Mouse (Mus musculus) liver, embryonic 14.5 days (tissue): ENCODE measurements at regions not wholly inside any gene's neighbourhood (a gene's known extent, or its start where the extent isn't known, plus 50 kb on each side); places are given as distances from the start of the nearest gene placed in this dataset.

Source experiments
- ATAC-seq: fragments of 200-750 bp; cut with Nextera tagmentation; 2 replicates; pipeline ENCODE4 v1.8.0; 2017; ENCODE audit warnings: moderate number of reproducible peaks, mild to moderate bottlenecking, moderate library complexity; ENCODE audit not compliant: insufficient read depth
- DNase-seq, 3 experiments: peaks; one replicate each; pipeline ENCODE4 v3.0.0-alpha.2; 2012 to 2013; ENCODE audit warnings: low read depth in 3 of 3, low spot score in 3 of 3
- H3K27ac ChIP-seq: fragments of 300-500 bp; sonication (generic); 2 replicates; pipeline ENCODE4 v1.5.1; 2014; ENCODE audit warnings: moderate library complexity, mild to moderate bottlenecking, control low read depth, inconsistent platforms
- H3K27me3 ChIP-seq: fragments of 300-500 bp; sonication (generic); 2 replicates; pipeline ENCODE4 v1.6.1; 2014; ENCODE audit warnings: mild to moderate bottlenecking, low read length, moderate library complexity; ENCODE audit not compliant: control insufficient read depth, insufficient read depth
- H3K36me3 ChIP-seq: fragments of 300-500 bp; sonication (generic); replicated peaks from 2 replicates; pipeline ENCODE4 v1.6.1; 2014; ENCODE audit warnings: low read depth; ENCODE audit not compliant: control insufficient read depth, insufficient read depth
- H3K4me1 ChIP-seq, 2 experiments: fragments of 200-500 bp in 1 of 2; fragments of 300-500 bp in 1 of 2; sonication (generic) in 1 of 2; replicated peaks; 2 replicates each; pipeline ENCODE4 v1.6.1; 2012 to 2014; ENCODE audit warnings: antibody characterized with exemption in 1 of 2, inconsistent platforms in 1 of 2, low read length in 1 of 2; ENCODE audit not compliant: control insufficient read depth in 2 of 2, insufficient read depth in 2 of 2
- H3K4me2 ChIP-seq: fragments of 300-500 bp; sonication (generic); 2 replicates; pipeline ENCODE4 v1.6.1; 2014; ENCODE audit warnings: low read depth, mild to moderate bottlenecking, control low read depth, moderate library complexity
- H3K4me3 ChIP-seq, 2 experiments: fragments of 200-500 bp in 1 of 2; fragments of 300-500 bp in 1 of 2; sonication (generic) in 1 of 2; 2 replicates each; pipeline ENCODE4 v1.5.1; 2012 to 2014; ENCODE audit warnings: low read depth in 2 of 2, low read length in 2 of 2, mild to moderate bottlenecking in 2 of 2, control low read depth in 1 of 2, inconsistent platforms in 1 of 2, moderate library complexity in 1 of 2; ENCODE audit not compliant: insufficient read depth in 1 of 2
- H3K9ac ChIP-seq: fragments of 300-500 bp; sonication (generic); replicated peaks from 2 replicates; pipeline ENCODE4 v1.6.1; 2014; ENCODE audit warnings: mild to moderate bottlenecking, control low read depth, moderate library complexity
- H3K9me3 ChIP-seq: fragments of 300-500 bp; sonication (generic); 2 replicates; pipeline ENCODE4 v1.6.1; 2016; ENCODE audit warnings: low read length, mixed read lengths; ENCODE audit not compliant: control insufficient read depth
- CTCF ChIP-seq: IDR thresholded peaks from 2 replicates; pipeline ENCODE4 v1.5.1; 2016; ENCODE audit warnings: antibody characterized with exemption, low read depth, control low read depth
- EP300 ChIP-seq: IDR thresholded peaks from 2 replicates; pipeline ENCODE4 v1.6.1; 2016; ENCODE audit warnings: antibody characterized with exemption, low read depth
- WGBS: fragments of 180-500 bp; shearing (Covaris S2); extraction: QIAGEN DNeasy Blood & Tissue Kit; methylation state at CpG from one replicate; pipeline ENCODE4 v1.1.7; 2014; ENCODE audit not compliant: insufficient replicate concordance; 5-methylcytosine and 5-hydroxymethylcytosine counted together

DNA sequence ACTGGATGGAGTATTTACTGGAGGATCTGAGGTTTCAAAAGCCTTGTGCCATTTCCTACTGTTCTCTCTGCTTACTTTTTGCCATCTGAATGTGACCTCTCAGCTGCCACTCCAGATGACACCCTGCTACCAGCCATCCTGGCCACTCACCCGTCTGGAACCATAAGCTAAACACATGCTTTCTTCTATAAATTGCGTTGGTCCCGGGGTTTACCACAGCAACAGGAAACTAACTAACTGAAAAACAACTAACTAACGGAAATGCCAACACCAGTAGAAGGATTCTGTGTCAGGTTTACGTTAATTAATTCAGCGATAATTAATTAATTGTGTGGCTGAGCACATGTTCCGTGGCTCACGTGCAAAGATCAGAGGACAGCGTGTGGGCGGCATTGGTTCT lies 169.8 kb upstream of the Zfp618 start:
- Histone ChIP-seq H3K4me1 (no peaks in the 10 kb centered on the region), H3K27me3 (no peaks in the 10 kb centered on the region), H3K36me3 (no peaks in the 10 kb centered on the region), H3K9me3 (no peaks in the 10 kb centered on the region), H3K9ac (no peak overlapping the region), H3K4me2 (no peak overlapping the region), H3K27ac (no peak overlapping the region), H3K4me3 (no peak overlapping the region)
- 53% methylated on average over 10 of the region's 10 CpGs for WGBS
- ATAC-seq (no peak), DNase-seq (no peak)
- no peak for TF ChIP-seq CTCF
- TF ChIP-seq EP300: no peak

- WGBS: 58% methylated on average over 4 of the region's 4 CpGs
Observed at GRCm38 (mm10) chr4:62799923-62800322, 165.4 kb upstream of the Zfp618 start.

DNA sequence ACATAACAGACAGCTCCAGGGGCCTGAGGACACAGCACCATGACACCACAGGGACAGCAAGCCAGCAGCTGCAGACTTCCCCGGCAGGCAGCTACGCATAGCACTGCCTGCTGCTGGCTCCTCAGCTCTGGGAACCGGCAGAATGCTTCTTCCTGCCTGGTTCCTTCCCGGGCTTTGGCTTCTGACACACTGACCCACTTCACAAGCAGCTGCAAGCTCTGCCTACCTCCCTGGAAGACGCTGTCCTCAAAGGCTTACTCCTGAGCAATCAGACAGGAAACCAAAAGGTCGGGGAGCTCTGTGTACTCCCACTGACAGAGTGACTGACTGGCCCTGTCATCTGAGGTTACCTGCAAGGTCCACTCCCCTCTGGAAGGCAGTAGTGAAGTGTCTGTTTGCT lies 159.5 kb upstream of the Zfp618 start:
- no peak overlapping the region for H3K9ac ChIP-seq
- H3K36me3 ChIP-seq: no peaks in the 10 kb centered on the region
- 4% methylated on average over 6 of the region's 6 CpGs for WGBS
- no peaks in the 10 kb centered on the region for H3K9me3 ChIP-seq
- no peak for DNase-seq
- no peak overlapping the region for H3K4me2 ChIP-seq
- H3K27me3 ChIP-seq: no peaks in the 10 kb centered on the region
- H3K4me3 ChIP-seq: no peak overlapping the region
- TF ChIP-seq CTCF: no peak
- TF ChIP-seq EP300: no peak
- no peak overlapping the region for H3K27ac ChIP-seq
- ATAC-seq: no peak
- peaks cover 0 to 8% of the 10 kb centered on the region in 2 experiments; a peak in 2 of 4 replicates for H3K4me1 ChIP-seq

More at GRCm38 (mm10) chr4:62799923-62800322, 165.4 kb upstream of the Zfp618 start:
- Histone ChIP-seq H3K4me2 (no peak overlapping the region), H3K4me3 (no peak overlapping the region), H3K4me1 (no peaks in the 10 kb centered on the region), H3K27me3 (no peaks in the 10 kb centered on the region), H3K27ac (no peak overlapping the region), H3K36me3 (no peaks in the 10 kb centered on the region), H3K9me3 (no peaks in the 10 kb centered on the region), H3K9ac (no peak overlapping the region)
- TF ChIP-seq CTCF: no peak
- TF ChIP-seq EP300: no peak
- DNase-seq: no peak
- ATAC-seq: no peak

GRCm38 (mm10) chr4:62806786-62807185 lies 158.6 kb upstream of the Zfp618 start:
- Histone ChIP-seq H3K27ac (no peak overlapping the region), H3K36me3 (no peaks in the 10 kb centered on the region), H3K4me3 (no peak overlapping the region), H3K4me1 (peaks cover 0 to 8% of the 10 kb centered on the region in 2 experiments; a peak in 2 of 4 replicates), H3K9ac (no peak overlapping the region), H3K9me3 (no peaks in the 10 kb centered on the region), H3K27me3 (no peaks in the 10 kb centered on the region), H3K4me2 (no peak overlapping the region)
- no peak for ATAC-seq
- no peak for TF ChIP-seq CTCF
- TF ChIP-seq EP300: no peak
- WGBS: 3% methylated on average over 2 of the region's 2 CpGs
- no peak for DNase-seq

DNA sequence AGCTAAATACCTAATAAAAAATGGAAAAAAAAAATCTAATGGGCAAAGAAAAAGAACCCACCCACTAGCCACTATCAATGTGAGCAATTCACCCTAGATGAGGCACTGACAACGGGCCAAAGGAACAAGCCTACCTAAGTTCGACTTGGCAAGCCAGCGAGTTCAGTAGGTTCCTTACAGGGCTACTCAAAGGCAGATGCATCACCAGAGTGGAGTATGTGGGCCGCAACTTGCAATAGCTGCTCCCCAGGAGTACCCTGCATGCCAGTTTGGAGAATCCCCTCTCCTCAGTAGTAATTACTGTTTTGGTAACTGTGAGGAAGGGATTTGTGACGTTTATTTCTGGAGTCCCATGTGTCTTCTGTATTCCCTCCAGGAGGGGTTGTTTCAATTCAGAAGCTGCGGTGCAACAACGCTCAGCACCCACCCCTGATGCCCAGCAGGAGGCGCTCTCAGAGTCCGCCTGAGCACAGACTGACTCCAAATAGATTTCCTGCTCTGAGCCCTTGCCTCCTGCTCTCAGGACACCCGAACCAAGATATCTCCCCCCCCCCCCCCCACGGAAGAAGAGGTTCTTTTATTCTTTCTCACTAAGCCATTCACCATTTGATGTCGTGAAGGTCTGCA lies 157.3 kb upstream of the Zfp618 start:
- Histone ChIP-seq H3K36me3 (no peaks in the 10 kb centered on the region), H3K9ac (no peak overlapping the region), H3K4me3 (no peak overlapping the region), H3K4me1 (peaks cover 0 to 8% of the 10 kb centered on the region in 2 experiments; a peak in 2 of 4 replicates), H3K27ac (no peak overlapping the region), H3K27me3 (no peaks in the 10 kb centered on the region), H3K9me3 (no peaks in the 10 kb centered on the region), H3K4me2 (no peak overlapping the region)
- WGBS: 49% methylated on average over 12 of the region's 12 CpGs
- ATAC-seq (no peak), DNase-seq (no peak)
- TF ChIP-seq CTCF: peak; percentile 22; the same call in 1 of the 2 replicates
- TF ChIP-seq EP300: no peak
